Mouse (Mus musculus): ENCODE measurements around the gene Tigd2. TPM values are rescaled to one million over a fixed set of nuclear protein-coding genes. Genes with fewer than 3 reads are reported as not detected.

Gene Tigd2
- total RNA-seq, 2 experiments from 2014 or later = 12.3 to 12.9 TPM

Other genes with a start within 250 kb of the Tigd2 start
- 10 to 100 TPM in 1 of 2 experiments, 1 to 10 TPM in 1; 8.6 to 12.1 TPM for gene Fam13a, start 184.3 kb upstream of the Tigd2 start, total RNA-seq (2021)
- gene Gprin3, start 217.4 kb downstream of the Tigd2 start, total RNA-seq (2021) = 1 to 10 TPM; 2.4 TPM